Mouse (Mus musculus) spleen, adult 18-20 months (tissue): ENCODE measurements around the gene Klhl9.
A peak's percentile ranks its signal among the peaks of the same experiment; 100 is the strongest.
"Not testable (repeated sequence)": the region's sequence is repeated elsewhere in the genome, so short reads cannot be mapped to it uniquely, and the experiment has no call there.

ENCODE experiments used
- DNase-seq, 2 experiments: peaks; one replicate each; pipeline ENCODE4 v3.0.0; 2022; ENCODE audit warnings: mixed read lengths in 2 of 2

The Klhl9 gene

DNA sequence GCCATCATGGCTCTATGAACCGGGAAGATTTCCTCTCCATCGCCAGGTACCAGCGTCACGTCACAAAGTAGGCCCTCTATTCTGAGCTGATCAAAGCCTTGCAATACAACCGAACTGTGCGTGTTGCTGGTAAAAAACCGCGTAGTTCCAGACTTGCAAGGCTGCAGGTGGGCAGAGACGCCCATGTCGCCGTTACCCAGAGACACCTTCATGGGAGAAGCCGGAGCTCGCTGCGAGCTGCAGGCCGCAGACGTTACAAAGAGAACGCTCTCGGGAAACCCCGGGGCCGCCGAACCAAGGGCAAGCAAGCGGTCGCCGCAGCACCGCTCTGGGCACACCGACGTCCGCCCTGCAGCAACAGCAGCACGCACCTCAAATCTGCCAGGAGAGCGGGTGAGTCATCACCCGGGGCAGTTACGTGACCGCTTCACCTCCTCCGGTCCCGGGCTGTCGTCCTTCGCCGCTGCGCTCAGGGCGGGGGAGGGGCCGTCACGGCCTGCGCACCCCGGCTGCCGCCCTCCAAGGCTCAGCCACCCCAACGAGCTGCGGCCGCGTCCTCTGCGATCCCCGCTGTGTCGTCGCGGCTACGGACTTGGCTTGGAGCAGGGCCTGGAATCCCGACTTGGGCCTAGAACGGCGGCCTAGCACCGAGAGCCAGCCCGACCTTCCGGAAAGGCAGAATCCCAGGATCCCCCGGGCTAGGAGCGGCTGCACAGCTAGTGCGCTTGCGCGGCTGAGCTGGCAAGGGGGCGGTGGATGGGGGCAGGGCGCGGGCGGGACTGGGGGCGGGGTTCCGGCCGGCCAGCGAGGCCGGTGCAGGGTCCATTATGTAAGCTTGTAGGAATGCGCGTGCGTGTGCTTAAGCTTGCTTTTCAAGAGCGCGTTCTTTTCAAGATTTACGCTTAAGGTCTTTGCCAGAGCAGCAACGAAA is at the start of gene Klhl9, which contains the start of gene Gm26566:
Klhl9 (minus strand) TSS at position 675 of the 931 bp plus-strand sequence.
Gm26566 (plus strand) TSS at position 15 of the 931 bp plus-strand sequence.
- peak; percentile 81 to 83 for DNase-seq

DNA sequence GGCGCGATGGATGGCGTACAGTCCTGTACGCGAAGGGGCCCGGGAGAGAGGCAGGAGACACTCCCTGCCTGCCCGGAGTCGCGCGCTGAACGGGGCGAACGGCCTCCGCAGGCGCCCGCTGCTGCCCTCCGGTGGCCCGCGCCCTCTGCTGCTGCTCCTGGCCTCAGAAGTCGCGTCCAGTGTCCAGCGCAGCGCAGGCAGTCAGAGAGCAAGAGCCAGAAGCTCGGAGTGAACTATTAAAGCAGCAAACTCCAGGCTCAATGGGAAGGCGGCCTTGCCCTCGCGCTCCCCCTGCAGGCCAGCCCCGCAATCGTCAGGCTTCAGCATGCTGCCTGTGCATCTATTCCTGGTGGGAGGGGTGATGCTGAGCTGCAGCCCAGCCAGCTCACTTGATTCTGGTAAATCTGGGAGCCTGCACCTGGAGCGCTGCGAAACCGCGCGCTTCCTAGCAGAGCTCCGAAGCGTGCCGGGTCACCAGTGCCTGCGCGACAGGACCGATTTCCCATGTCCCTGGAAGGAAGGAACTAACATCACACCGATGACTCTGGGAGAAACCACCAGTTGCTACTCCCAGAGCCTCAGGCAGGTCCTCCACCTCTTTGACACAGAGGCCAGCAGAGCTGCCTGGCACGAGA is 41.2 kb upstream of the Klhl9 start:
- DNase-seq, result peak in 1 of 2 experiments; percentile 14

DNA sequence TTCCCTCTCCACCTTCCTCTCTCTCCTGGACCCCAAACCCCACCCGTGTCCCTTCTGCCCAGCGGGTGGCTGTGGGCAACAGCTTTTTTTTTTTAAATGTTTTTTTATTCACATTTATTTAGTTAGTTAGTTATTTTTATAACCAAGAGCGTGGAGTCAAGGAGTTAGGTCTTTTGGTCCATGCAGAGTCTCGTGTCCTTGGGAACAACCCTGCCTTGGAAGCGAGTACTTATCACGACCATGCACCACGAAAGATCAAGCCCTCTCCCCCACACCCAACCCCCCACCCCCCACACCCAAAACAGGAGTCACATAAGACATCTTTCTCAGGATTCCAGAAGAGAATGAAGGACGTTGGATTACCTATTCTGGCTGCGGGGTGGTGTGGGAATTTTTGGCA is 40.1 kb upstream of the Klhl9 start:
- peak in 1 of 2 experiments; percentile 29 for DNase-seq

DNA sequence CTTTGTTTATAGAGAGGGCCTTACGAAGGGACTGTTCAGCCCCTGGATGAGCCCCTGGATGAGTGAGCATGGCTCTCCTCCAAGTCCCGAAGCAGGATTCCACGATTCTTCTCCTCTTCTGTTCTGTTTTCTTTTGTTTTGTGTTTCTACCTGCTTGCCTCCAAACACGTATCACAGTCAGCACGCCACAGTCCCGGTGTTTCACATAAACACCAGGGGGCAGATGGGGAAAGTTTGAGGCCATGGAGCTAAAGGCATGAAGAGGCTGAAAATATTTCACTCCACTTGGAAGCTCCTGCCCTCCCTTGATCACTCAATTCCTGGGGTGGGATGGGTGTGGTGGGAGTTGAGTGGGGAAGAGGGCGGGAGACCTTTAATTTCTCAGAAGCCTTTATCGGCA is 39.5 kb upstream of the Klhl9 start:
- peak; percentile 68 to 69 for DNase-seq

DNA sequence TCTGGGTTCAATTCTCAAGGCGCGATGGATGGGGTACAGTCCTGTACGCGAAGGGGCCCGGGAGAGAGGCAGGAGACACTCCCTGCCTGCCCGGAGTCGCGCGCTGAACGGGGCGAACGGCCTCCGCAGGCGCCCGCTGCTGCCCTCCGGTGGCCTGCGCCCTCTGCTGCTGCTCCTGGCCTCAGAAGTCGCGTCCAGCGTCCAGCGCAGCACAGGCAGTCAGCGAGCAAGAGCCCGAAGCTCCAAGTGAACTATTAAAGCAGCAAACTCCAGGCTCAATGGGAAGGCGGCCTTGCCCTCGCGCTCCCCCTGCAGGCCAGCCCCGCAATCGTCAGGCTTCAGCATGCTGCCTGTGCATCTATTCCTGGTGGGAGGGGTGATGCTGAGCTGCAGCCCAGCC is 38.2 kb upstream of the Klhl9 start:
- peak; percentile 46 to 57 for DNase-seq

DNA sequence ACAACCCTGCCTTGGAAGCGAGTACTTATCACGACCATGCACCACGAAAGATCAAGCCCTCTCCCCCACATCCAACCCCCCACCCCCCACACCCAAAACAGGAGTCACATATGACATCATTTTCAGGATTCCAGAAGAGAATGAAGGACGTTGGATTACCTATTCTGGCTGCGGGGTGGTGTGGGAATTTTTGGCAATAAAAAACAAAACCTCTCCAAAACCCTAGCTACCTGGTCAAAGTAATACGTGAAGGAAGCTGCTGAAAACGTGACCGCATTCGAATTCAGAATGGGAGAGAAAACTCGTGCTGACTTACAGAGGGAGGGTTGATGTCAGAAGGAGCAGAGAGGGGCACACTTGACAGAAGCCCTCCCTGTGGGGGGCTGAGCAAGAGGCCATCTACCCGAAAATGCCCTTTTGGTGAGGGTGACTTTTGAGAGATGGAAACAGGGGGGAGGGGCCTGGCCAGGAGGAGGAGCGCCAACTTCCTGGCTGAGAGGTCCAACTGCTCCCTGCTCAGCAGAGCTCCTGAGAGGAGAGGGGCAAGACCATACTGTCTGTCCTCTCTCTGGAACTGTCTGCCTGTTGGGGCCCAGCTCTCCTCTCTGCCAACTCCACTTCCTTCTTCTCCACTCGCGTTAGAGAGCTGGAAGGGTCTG is 37.5 kb upstream of the Klhl9 start, which contains the start of gene Gm13283:
Gm13283 (plus strand) TSS at position 510 of the 659 bp plus-strand sequence.
- DNase-seq, result peak in 1 of 2 experiments; percentile 35

DNA sequence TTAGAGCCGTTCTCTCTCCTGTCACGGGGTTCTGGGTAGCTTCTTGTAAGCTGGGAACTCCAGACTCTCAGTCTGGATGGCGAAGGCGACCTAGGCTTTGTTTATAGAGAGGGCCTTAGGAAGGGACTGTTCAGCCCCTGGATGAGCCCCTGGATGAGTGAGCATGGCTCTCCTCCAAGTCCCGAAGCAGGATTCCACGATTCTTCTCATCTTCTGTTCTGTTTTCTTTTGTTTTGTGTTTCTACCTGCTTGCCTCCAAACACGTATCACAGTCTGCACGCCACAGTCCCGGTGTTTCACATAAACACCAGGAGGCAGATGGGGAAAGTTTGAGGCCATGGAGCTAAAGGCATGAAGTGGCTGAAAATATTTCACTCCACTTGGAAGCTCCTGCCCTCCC is 36.5 kb upstream of the Klhl9 start:
- not testable (repeated sequence) for DNase-seq

DNA sequence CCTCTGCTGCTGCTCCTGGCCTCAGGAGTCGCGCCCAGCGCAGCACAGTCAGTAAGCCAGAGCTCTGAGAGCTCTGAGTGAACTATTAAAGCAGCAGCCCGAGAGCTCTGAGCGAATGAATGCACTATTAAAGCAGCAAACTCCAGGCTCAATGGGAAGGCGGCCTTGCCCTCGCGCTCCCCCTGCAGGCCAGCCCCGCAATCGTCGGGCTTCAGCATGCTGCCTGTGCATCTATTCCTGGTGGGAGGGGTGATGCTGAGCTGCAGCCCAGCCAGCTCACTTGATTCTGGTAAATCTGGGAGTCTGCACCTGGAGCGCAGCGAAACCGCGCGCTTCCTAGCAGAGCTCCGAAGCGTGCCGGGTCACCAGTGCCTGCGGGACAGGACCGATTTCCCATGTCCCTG is 35.4 kb upstream of the Klhl9 start:
- peak; percentile 87 to 90 for DNase-seq

DNA sequence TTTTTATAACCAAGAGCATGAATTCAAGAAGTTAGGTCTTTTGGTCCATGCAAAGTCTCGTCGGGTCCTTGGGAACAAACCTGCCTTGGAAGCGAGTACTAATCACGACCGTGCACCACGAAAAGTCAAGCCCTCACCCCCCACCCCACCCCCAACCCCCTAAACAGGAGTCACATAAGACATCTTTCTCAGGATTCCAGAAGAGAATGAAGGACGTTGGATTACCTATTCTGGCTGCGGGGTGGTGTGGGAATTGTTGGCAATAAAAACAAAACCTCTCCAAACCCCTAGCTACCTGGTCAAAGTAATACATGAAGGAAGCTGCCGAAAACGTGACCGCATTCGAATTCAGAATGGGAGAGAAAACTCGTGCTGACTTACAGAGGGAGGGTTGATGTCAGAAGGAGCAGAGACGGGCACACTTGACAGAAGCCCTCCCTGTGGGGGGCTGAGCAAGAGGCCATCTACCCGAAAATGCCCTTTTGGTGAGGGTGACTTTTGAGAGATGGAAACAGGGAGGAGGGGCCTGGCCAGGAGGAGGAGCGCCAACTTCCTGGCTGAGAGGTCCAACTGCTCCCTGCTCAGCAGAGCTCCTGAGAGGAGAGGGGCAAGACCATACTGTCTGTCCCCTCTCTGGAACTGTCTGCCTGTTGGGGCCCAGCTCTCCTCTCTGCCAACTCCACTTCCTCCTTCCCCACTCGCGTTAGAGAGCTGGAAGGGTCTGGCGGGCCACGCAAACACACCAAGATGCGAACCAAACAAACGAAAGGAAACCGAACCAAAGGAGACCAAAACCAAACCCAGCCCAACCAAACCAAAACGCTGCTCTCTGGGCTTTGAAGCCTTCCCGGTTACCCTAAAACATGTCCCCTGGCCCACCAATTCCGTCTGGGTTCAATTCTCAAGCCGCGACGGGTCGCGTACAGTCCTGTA is 34.6 kb upstream of the Klhl9 start:
- DNase-seq, result not testable (repeated sequence)

DNA sequence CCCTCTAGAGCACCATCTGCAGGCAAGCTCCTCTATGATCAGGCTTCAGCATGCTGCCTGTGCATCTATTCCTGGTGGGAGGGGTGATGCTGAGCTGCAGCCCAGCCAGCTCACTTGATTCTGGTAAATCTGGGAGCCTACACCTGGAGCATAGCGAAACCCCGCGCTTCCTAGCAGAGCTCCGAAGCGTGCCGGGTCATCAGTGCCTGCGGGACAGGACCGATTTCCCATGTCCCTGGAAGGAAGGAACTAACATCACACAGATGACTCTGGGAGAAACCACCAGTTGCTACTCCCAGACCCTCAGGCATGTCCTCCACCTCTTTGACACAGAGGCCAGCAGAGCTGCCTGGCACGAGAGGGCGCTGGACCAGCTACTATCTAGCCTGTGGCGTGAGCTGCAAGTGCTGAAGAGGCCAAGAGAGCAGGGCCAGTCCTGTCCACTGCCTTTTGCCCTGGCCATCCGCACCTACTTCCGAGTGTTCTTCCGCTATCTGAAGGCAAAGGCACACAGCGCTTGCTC is 32.6 kb upstream of the Klhl9 start, which contains the start of gene Gm13271:
Gm13271 (plus strand) TSS at position 51 of the 523 bp plus-strand sequence.
- DNase-seq, result peak; percentile 72 to 74

DNA sequence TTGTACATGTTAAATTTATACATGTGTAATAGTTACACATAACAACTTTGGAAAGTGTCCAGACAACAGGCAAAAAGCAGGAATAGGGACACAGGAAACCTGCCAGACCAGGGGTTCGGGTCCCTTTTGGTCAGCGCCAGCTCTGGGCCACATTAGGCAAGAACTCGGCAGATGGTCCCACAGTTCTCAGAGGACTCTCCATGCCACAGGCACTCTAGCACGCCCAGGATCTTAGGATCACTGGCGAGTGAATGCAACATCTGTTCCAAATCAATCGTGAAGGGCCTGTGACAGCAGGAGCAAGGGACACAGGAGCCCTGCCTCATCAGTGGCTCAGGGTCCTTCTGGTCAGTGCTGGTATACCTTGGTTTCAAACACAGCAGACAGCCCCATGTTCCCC is 27.7 kb upstream of the Klhl9 start:
- no peak for DNase-seq

DNA sequence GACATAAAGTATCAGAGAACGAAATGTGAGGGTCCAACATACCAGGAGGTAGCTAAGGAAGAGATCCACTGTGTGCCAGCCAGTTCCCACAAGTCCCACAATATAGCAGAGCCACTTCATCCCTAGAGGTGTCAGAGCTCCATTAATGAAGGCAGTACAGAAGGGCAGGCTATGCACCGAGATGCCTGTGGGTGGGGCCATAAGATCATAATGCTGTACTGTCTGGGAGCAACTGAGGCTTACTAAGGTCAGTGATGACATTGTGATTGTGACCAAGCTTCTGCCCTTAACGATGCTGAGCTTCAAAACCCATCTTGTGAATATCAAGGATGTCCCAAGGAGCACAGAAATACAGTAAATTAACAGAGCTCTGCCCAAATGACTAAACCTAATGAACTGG is 21.9 kb upstream of the Klhl9 start:
- DNase-seq, result no peak

DNA sequence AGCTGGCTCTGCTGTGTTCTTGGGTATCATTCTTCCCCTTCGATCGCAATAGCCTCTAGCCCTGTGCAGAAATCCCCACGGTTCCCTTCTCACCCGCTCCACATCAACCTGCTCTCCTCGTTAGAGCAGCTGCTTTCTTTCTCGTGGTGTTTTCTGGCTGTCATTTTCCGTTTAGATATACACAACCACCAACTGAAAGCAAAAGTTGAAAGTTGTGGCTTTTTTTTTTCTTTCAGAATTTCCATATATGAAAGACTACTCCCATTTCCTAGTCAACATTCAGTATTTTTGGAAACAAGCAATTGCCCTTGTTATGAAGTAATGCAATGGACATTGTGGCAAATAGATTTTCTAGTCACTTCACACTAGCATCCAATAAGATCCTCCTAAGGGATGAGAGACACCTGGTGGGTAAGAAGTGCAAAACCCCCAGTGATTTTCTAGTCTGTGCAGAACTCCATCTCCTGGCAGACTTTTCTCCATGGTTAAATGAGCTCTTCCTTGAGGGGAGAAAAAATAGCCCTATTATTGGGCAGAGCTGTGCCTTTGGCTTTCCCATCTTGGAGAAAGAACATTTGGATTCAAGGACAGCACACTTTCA is 20.6 kb upstream of the Klhl9 start:
- DNase-seq, result no peak

DNA sequence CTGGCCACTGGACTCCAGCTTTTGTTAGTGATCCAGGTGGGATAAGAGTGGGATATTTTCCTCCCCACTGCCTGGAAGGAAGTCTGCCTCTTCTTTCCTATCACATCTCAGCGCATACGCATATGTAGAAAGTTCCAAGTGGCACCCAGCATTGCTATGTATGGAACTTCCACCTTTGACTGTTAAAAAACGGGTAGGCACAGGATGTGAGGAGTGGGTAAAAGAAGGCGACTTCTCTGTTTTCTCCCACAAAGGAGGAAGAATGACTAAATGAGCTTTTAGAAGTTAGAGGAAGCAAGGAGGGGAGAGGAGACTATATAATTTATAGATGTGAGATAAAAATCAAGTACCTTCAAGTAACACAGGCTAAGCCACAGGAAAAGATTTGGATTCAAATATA is 19.2 kb upstream of the Klhl9 start:
- DNase-seq, result no peak

DNA sequence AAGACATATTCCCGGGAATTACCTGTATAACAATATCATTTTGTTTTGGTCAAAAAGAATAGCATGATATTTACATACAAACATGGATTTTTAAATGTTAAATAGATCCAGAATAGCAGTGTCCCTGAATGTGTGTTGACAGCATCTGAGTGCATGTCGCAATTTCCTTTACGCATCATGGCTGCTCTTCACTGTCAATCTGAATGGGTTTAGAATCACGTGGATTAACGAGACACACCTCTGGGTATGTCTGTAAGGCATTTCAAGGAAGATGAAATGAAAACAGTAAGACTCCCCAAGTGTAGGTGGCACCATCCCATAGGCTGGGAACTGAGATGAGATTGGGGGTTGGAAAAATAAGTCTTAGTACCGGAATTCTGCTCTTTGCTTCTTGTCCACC is 16.8 kb upstream of the Klhl9 start:
- DNase-seq, result no peak

DNA sequence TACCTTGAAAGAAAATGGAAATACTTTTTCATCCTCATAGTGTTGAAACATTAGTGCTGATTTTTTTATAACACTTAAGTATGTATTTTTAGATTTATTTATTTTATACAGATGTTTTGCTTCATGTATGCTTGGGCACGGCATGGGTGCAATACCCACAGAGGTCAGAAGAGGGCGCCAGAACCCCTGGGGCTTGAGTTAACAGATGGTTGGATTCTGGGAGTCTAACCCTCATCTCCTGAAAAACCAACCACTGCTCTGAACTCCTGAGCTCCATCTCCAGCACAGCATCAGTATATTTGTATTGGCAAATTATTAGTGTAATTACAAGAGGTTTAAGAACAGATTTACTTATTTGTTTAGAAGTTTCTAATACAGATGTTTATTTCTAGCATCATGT is 16.2 kb upstream of the Klhl9 start:
- peak; percentile 48 to 76 for DNase-seq

DNA sequence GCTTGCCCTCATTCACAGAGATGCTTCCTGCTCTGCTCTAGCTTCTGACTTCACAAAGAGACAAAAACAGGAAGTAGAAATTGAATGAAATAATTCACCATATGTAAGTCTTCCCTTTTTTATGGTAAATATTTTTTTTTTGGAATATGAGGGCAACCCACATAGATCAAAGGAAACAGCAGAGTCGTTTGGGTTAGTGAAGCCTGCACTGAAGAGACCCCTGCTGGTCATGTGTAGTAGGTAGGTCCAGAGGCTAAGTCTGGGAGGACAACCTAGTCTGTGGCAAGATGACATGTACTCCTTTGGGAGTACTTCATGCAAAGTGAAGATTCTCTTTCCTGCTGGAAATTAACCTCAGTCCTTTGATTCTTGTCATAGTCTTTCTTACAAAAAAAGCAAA is 5.1 kb upstream of the Klhl9 start:
- peak in 1 of 2 experiments; percentile 40 for DNase-seq

DNA sequence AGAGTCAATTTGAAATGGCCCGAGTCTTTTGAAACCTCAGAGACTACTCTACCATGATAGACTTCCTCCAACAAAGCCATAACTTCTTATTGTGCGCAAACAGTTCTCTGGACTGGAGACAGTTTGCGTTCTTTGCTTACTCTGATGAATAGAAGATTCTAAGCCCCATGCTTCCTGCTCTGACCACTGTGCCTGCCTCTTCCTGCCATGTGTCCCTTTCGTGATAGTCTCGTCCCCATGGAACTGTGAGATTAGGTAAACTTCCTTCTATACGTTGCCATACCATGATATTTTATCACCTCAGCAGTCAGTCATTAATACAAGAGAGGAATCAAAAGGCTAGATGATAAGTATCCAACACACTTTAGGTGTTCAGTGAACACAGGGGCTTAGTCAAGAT is 4.5 kb upstream of the Klhl9 start:
- no peak for DNase-seq

DNA sequence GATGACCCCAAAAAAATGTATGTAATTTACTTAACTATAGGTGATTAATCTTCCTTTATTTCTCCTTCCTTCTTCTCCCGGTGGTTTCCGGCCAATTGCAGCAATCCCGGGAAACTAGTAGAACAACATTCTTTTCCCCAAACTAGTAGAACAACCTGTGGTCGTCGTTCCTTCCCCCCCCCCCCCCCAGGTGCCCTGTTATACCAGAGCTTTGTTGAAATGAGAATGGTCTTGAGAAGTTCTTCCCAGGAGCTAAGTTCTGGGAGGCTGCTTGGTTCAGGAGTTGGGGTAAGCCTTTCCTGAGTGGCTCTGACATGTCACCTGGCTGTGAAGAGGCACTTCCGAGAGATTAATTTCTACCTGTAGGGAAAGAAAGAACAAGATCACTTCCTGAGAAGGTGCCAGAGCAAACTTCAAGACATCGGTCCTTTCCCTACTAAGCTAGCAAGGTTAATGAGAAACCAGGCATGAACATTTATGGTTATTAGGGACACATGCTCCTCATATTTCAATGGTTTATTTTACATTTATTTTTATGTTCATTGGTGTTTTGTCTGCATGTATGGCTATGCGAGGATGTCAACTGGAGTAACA is 1.3 kb upstream of the Klhl9 start:
- DNase-seq, result no peak

DNA sequence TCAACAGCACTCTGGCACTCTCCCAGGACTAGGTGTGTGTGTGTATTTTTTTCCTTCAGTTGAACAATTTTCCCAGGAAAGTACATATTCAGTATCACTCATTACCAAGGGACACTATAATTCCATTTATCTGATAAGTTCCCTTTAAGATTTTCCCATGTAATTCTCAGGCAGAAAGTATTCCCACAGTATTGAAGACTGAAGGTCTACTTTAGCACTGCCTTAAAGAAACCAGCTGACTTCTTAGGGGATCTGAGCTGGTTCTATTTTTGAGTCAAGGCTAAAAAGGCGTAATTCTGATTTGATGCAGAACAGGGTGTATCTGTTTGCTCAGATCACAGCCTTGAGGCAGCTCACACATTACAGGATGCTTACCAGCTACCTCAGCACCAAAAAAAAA is 3.5 kb downstream of the Klhl9 start:
- no peak for DNase-seq

DNA sequence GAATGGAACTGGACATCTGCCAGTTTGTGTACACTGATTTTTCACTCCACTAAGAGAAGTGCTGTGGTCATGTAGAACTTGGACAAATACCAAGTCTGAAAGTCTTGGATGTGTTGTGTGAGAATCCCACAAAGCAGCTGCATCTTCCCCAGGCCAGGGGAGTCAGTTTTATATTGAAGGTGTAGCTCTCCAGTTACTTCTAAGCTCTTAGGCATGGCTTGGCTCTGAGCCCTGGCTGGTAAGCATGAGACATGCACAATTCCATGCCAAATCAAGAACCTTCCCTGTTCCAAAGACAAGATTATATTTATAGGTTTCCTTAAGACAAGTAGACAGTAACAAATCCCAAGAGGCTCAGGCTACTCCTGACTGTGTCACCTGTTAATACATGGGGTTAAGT is 7.2 kb downstream of the Klhl9 start:
- DNase-seq, result no peak
